Mouse (Mus musculus) liver (tissue): Measurements from ENCODE around the gene Ildr2.

Experiments
- DNase-seq: peaks from one replicate; pipeline ENCODE4 v3.0.0-alpha.2; 2020; ENCODE audit warnings: mixed read lengths

Ildr2 gene

GRCm38 (mm10) chr1:166253898-166254894 is at the start of gene Ildr2:
Gene Ildr2, plus strand, starts transcription at chr1:166254139.
- peak; percentile 35 for DNase-seq

- DNase-seq = no peak
Measured at GRCm38 (mm10) chr1:166204171-166204570, 49.8 kb upstream of the Ildr2 start.

GRCm38 (mm10) chr1:166205159-166205558 is 48.8 kb upstream of the Ildr2 start:
- DNase-seq = no peak

GRCm38 (mm10) chr1:166209371-166209770 is 44.6 kb upstream of the Ildr2 start:
- DNase-seq = no peak

- DNase-seq = no peak
Measured at GRCm38 (mm10) chr1:166214181-166214580, 39.8 kb upstream of the Ildr2 start.

GRCm38 (mm10) chr1:166238315-166238969 is 15.5 kb upstream of the Ildr2 start, which contains the start of gene Mael:
Gene Mael, minus strand, starts transcription at chr1:166238747.
- DNase-seq = no peak

GRCm38 (mm10) chr1:166244285-166244684 is 9.7 kb upstream of the Ildr2 start:
- DNase-seq = no peak

- no peak for DNase-seq
Measured at GRCm38 (mm10) chr1:166255091-166255490, 1.2 kb downstream of the Ildr2 start.

- DNase-seq = no peak
Measured at GRCm38 (mm10) chr1:166255651-166256050, 1.7 kb downstream of the Ildr2 start.

GRCm38 (mm10) chr1:166256302-166256701 is 2.4 kb downstream of the Ildr2 start:
- no peak for DNase-seq

GRCm38 (mm10) chr1:166256898-166257297 is 3.0 kb downstream of the Ildr2 start:
- DNase-seq = no peak

GRCm38 (mm10) chr1:166259526-166259925 is 5.6 kb downstream of the Ildr2 start:
- no peak for DNase-seq

GRCm38 (mm10) chr1:166266001-166266705 is 12.2 kb downstream of the Ildr2 start:
- DNase-seq = no peak

- DNase-seq = no peak
Measured at GRCm38 (mm10) chr1:166266918-166267317, 13.0 kb downstream of the Ildr2 start.

- no peak for DNase-seq
Measured at GRCm38 (mm10) chr1:166268218-166268617, 14.3 kb downstream of the Ildr2 start.

- no peak for DNase-seq
Measured at GRCm38 (mm10) chr1:166278786-166279185, 24.8 kb downstream of the Ildr2 start.

GRCm38 (mm10) chr1:166279580-166280206 is 25.8 kb downstream of the Ildr2 start:
- no peak for DNase-seq

- no peak for DNase-seq
Measured at GRCm38 (mm10) chr1:166280566-166280965, 26.6 kb downstream of the Ildr2 start.

- no peak for DNase-seq
Measured at GRCm38 (mm10) chr1:166281287-166281686, 27.3 kb downstream of the Ildr2 start.

- DNase-seq = no peak
Measured at GRCm38 (mm10) chr1:166281836-166282235, 27.9 kb downstream of the Ildr2 start.

GRCm38 (mm10) chr1:166282597-166283210 is 28.8 kb downstream of the Ildr2 start:
- peak; percentile 30 for DNase-seq

- no peak for DNase-seq
Measured at GRCm38 (mm10) chr1:166283451-166283850, 29.5 kb downstream of the Ildr2 start.
